Mouse (Mus musculus): ENCODE results near the gene Rab3d.

DNA sequence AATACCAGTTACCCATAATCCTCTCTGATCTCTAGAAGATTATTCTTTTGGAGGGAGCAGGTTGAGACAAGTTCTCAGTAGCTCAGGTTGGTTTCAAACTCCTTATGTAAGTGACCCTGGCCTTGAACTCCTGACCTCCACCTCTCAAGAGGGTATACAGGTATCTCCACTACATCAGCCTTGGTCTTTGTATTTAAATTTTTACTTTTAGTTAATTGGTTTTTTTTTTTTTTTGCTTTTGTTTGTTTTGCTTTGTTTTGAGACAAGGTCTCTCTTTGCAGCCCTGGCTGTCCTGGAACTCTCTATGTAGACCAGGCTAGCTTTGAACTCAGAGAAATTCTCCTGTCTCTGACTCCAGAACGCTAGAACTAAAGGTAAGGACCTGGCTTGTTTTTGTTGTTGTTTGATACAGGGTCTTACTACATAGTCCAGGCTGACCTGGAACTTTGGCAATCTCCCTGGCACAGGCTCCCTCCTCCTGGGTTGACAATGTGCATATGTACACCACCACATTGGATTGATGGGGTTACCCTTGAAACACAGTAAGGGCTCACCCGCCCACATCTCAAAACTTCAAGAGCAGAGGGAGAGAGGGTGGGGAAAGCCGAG is 5.6 kb upstream of the Rab3d start:
- no peak for TF ChIP-seq EP300 (IDR thresholded peaks at IDR 0.05; ENCODE audit: low read depth)
- no peak for TF ChIP-seq CTCF (IDR thresholded peaks at IDR 0.05; ENCODE audit: low read depth)
